Mouse (Mus musculus): Measurements from ENCODE around the gene Cox5a.

The Cox5a gene

GRCm38 (mm10) chr9:57525516-57525915, 4.4 kb downstream of the Cox5a start:
- DNase-seq (ENCODE audit: inconsistent ontology term): no peak

DNA sequence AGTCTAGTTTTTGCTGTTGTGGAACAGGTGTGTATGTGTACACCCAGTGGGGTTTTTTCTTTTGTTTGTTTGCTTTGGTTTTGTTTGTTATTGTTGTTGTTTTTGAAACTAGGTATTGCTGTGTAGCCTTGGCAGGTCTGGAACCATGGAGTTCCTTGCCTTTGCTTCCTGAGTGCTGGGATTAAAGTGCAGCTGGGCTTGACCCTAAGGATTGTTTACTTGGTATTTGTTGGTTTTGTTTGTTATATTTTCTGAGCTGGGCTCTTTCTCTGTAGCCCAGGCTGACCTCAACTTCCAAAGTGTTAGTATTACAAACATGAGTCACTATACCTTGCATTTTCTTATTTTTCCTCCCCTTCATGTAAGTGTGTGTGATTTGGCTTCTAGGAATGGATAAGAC, 5.4 kb downstream of the Cox5a start:
- DNase-seq (ENCODE audit: inconsistent ontology term): no peak

DNA sequence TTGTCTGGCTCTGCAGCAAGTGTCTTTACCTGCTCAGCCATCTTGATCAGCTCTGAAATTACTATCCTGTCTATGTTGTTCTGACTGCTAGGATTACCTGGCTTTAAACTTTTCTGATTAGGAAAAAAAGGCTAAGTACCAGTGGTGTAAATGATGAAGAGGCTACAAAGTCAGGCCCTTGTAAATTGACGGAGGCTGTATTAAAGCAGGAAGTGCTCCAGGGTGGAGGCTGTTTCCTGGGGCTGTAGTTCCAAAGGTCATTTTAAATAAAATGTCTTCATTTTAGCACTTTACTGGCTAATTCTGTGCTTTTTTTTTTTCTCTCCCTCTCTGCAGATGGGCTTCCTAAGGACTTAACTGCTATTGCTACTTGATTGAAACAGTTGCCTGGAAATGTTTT, 10.9 kb downstream of the Cox5a start:
- no peak for DNase-seq (ENCODE audit: inconsistent ontology term)

DNA sequence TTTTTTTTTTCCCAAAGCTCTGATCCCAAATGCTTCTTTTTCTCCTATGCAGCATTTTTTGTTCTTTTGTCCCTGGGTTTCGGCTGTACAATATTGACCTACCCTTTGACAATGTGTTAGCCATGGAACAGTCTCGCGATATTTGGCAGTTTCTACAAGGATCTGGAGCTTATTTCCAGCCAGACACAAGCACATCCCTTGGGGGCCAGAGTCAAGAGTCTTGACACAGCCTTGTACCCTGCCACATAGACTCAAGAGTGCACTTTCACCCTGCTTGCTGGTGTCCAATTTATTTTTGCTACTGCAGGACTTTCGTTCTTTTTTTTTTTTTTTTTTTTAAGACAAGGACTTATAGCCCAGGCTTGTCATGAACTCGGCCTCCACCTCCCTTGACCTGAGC, 15.3 kb downstream of the Cox5a start:
- DNase-seq (ENCODE audit: inconsistent ontology term): no peak

DNA sequence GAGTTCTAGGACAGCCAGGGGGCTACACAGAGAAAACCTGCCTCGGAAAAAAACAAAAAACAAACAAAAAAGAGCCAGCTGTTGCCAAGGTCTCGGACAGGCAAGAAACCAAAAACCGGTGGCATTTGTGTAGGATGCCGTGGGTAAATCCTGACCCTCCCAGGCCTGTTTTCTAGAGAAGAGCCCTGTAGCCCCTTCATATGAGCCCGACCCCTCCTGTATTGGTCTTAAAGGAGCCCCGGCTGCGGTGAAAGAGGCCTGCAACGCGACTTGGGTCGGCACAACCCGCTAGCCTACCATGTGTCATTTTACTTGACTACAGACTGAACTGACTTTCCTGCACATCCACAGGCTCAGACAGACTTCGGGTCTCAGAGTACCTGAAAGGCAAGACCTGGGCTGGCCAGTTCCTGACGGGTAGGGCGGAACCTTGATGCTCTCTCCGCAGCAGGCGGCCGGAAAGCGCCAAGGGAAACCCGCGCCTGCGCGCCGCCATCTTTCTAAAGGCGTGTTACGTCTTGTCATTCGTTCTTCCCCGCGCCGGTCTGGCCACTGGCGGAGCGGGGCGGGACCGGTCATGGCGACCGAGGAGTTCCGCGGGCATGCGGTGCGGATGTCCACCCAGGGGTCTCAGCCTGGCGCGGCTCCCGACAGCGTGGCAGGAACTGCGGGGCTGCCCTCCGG, 16.1 kb downstream of the Cox5a start, which contains the start of gene Fam219b:
Gene Fam219b (plus strand): TSS at position 485 of the 684 bp plus-strand sequence.
- peak; percentile 91 for DNase-seq (ENCODE audit: inconsistent ontology term)

DNA sequence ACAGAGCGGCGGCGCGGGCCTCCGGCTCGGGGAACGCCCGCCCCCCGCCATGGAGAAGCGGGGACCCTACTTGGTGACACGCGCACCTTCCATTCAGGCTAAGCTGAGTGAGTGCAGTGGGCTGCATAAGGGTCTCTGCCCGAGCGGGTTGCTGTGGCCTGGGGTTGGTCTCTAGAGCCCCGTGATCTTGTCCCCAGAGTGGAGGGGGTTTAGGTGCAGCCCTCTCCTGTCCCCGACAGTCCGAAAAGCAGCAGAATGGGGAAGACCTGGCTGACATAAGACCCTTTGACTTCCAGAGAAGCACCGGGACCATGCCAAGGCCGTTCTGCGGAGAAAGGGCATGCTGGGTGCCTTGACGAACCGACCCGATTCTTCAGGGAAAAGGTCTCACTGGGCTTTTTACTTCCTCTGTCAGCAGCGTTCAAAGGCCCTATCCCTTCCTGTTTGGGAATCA, 16.7 kb downstream of the Cox5a start:
- DNase-seq (ENCODE audit: inconsistent ontology term): peak; percentile 20

- no peak for DNase-seq (ENCODE audit: inconsistent ontology term)
These were observed 18.5 kb downstream of the Cox5a start for GRCm38 (mm10) chr9:57539550-57539949.

DNA sequence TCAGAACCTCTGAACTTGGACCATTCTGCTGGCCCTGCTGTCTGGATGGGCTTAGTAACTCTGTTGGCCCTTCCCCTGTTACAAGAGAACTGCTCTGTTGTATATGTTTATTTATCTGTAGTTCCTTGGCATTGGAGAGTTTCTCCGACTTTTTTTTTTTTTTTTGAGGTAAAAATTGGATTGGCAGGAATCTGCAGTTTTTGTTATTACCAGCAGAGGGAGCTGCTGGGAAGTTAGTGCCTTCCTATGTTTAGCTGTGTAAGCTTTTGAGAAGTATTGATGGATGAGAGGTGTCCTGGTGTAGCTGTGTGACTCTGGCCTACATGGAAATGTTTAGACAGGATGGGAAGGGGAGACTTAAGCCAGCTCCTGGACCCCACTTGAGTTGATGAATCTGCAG, 20.2 kb downstream of the Cox5a start:
- DNase-seq (ENCODE audit: inconsistent ontology term): no peak

- DNase-seq (ENCODE audit: inconsistent ontology term): no peak
These were observed 22.9 kb downstream of the Cox5a start for GRCm38 (mm10) chr9:57543951-57544350.

DNA sequence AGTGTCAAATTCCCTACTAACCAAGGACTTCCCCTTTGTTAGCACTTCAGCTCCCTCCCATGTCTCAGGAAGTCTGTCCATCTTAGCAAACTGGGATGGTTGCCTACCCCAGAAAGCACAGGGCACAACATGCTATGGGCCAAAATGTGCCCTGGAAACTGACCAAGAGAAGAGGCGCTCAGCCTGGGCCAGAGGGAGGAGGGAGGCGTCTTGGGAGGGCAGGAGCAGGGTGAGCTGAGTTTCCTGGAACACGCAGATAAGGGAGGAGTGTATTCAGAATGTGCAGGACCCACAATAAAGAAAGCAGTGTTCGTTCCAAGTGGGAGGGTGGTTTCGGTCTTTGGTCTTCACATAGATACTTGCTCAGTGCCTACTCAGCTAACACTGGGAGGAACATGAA, 26.2 kb downstream of the Cox5a start:
- peak; percentile 19 for DNase-seq (ENCODE audit: inconsistent ontology term)

DNA sequence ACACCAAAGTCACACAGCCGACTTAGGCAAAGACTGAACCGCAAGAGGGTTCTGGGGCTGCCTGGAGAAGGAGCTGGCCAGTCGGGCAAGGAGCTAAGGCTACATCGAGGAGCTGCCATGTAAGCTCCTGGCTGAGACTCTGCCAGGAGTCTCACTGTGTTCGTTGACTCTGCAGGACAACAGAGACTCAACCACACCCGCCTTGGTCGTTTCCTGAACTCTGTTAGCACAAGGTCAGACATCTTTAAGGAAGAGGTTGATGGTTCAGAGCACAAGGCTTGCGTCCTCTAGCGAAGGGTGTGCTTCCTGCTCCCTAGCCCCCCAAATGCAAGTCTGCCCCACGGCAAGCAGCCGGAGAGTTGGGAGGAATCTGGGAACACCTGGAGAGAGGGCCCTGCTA, 26.8 kb downstream of the Cox5a start:
- no peak for DNase-seq (ENCODE audit: inconsistent ontology term)

DNA sequence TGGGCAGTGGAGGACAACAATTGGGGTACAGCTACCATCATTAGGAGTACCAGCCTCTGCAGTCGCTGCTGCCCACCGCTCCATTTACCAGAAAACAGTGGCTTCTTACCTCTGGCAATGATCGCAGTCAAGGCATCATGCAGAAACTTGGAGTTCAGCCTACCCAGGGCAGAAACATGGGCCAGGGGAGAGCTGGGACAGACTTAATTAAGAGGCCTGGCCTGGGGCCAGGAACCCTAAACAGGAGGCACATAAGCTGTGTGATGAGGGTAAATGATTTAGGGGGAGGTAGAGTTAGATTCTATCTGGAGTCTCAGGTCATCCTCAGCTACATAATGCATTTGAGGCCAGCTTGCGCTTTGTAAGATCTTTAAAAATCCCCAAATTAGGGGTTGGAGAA, 28.1 kb downstream of the Cox5a start:
- no peak for DNase-seq (ENCODE audit: inconsistent ontology term)

DNA sequence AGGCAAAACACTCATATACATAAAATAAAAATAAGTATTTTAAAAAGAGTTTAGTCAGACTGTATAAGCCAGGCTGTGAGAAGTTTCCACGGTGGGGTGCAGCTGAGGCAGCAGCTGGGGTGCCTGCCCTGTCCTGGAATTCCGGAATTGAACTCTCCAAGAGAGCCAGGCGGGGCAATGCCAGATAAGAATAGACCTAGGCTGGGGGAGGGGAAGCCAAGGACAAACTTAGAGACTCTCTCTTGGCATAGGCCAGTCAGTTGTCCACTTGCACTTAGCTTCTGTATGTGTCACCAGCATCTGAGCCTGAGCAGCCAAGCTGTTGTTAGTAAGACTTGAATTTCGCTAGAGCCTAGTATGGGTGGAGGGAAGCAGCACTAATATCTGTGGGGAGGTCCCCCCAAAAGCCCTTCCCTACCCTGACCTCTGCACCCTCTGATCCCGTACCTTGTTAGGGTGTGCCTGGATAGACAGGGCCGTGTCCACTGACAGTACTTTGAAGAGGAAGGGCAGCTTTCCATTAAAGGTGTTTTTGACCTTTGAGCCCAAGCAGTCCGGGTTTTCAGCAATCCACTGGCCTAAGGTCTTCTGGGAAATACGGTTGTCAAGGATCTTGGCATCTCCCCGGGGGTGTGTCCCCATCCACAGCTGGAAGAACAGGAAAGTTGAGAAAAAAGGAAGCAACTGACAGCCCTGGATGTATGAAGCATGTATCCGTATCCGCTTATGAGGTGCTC, 29.2 kb downstream of the Cox5a start:
- no peak for DNase-seq (ENCODE audit: inconsistent ontology term)

GRCm38 (mm10) chr9:57552139-57552887, 31.2 kb downstream of the Cox5a start, which contains the start of gene Mpi:
Gene Mpi (minus strand): TSS chr9:57552763.
- peak; percentile 44 for DNase-seq (ENCODE audit: inconsistent ontology term)

- DNase-seq (ENCODE audit: inconsistent ontology term): no peak
These were observed 32.0 kb downstream of the Cox5a start for GRCm38 (mm10) chr9:57553119-57553518.

GRCm38 (mm10) chr9:57554753-57555152, 33.7 kb downstream of the Cox5a start:
- no peak for DNase-seq (ENCODE audit: inconsistent ontology term)

DNA sequence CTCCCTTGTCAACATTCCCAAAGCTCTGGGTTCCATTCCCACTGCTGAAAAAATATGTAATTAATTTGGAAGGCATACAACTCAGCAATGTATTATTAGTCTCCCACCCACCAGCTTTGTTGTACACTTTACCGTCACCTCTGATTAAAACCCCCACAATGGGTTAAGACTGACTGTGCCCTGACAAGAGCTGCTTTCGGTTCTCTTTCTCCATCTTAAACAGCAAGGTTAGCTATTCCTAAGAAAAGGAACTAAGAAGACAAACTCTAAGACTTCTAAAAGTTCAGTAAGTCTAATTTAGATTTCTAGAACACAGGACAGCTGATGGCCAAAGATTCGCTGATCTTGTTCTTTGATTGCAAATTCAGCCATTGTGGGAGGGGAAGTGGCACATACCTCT, 36.1 kb downstream of the Cox5a start:
- no peak for DNase-seq (ENCODE audit: inconsistent ontology term)

DNA sequence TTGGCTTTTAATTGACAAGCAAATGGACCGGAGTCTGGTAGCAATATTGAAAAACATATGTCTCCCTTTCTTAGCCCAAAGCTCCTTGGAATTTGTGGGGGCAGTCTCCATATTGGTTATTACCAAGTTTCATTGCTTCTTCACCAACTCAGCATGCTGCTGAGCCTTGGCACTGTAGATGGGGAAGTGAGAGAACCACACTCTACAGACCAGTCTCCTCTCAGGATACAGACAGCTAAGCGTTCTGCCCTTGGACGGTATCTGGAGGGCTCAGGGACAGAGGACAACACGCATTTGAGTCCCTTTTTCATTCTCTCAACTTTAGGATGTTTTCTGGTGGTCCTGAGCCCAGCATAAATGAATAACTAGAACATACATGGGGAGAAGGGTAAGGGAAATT, 37.6 kb downstream of the Cox5a start:
- no peak for DNase-seq (ENCODE audit: inconsistent ontology term)

- DNase-seq (ENCODE audit: inconsistent ontology term): no peak
These were observed 38.5 kb downstream of the Cox5a start for GRCm38 (mm10) chr9:57559568-57559967.

DNA sequence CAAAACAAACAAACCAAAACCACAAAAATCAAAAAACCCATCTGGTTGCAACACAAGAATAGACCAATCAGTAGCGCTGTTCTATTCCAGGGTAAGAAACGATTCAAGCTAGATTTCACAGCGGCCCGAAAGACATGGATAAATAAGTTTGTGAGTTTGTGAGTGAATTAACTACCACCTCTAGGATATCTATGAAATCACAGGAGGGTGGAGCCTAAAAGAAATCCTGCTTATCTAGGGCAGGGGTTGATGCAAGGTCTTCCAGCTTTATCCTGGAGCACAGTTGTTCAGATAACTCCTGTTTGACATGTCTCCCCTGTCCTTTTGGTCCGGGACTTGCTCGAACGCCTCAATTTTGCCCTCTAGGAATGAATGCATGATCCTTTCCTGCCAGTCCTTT, 39.2 kb downstream of the Cox5a start:
- no peak for DNase-seq (ENCODE audit: inconsistent ontology term)

- DNase-seq (ENCODE audit: inconsistent ontology term): peak; percentile 97
These were observed 40.0 kb downstream of the Cox5a start, which contains the start of gene Scamp2 for GRCm38 (mm10) chr9:57560861-57561710. Gene Scamp2 (plus strand): TSS chr9:57560943.
